Mouse (Mus musculus) MEL (cell line): Measurements from ENCODE around the gene Smarcb1. TPM values are rescaled to one million over a fixed set of nuclear protein-coding genes. Genes with fewer than 3 reads are reported as not detected.

Experiments
- DNase-seq: peaks from one replicate; pipeline ENCODE4 v3.0.0; 2011; ENCODE audit warnings: low read depth, low spot score
- H3K27ac ChIP-seq: 2 replicates; pipeline ENCODE4 v1.5.1; 2012; ENCODE audit warnings: low read depth, mild to moderate bottlenecking, control low read depth, low read length, moderate library complexity; ENCODE audit not compliant: control insufficient read depth
- H3K27me3 ChIP-seq, 2 experiments: fragments of 150-350 bp in 1 of 2; sonication (generic) in 1 of 2; 2 replicates each; pipeline ENCODE4 v1.6.1; 2012; ENCODE audit warnings: low read length in 2 of 2, mild to moderate bottlenecking in 2 of 2, improper control_type of control experiment in 1 of 2, moderate library complexity in 1 of 2; ENCODE audit not compliant: insufficient read depth in 2 of 2, control insufficient read depth in 1 of 2
- H3K36me3 ChIP-seq, 2 experiments: 2 replicates each; pipeline ENCODE4 v1.6.1; 2012 to 2014; ENCODE audit warnings: low read length in 2 of 2, improper control_type of control experiment in 1 of 2, inconsistent platforms in 1 of 2, mild to moderate bottlenecking in 1 of 2; ENCODE audit not compliant: insufficient read depth in 2 of 2, control insufficient read depth in 1 of 2
- H3K4me1 ChIP-seq, 2 experiments: fragments of 150-350 bp in 1 of 2; sonication (generic) in 1 of 2; 2 replicates each; pipeline ENCODE4 v1.6.1; 2012; ENCODE audit warnings: low read length in 2 of 2, improper control_type of control experiment in 1 of 2, mild to moderate bottlenecking in 1 of 2; ENCODE audit not compliant: insufficient read depth in 2 of 2, control insufficient read depth in 1 of 2
- H3K4me3 ChIP-seq, 2 experiments: fragments of 150-350 bp in 1 of 2; sonication (generic) in 1 of 2; 2 replicates each; pipeline ENCODE4 v1.5.1; 2012; ENCODE audit warnings: low read depth in 2 of 2, low read length in 2 of 2, mild to moderate bottlenecking in 2 of 2, moderate library complexity in 2 of 2, control low read depth in 1 of 2, improper control_type of control experiment in 1 of 2; ENCODE audit not compliant: control insufficient read depth in 1 of 2, insufficient read depth in 1 of 2
- H3K79me2 ChIP-seq: 2 replicates; pipeline ENCODE4 v1.6.1; 2012; ENCODE audit warnings: mild to moderate bottlenecking, low read length, moderate library complexity; ENCODE audit not compliant: control insufficient read depth, poor library complexity, insufficient read depth
- H3K9ac ChIP-seq: 2 replicates; pipeline ENCODE4 v1.6.1; 2012; ENCODE audit warnings: low read depth, mild to moderate bottlenecking, control low read depth, low read length, moderate library complexity; ENCODE audit not compliant: control insufficient read depth, poor library complexity, severe bottlenecking
- H3K9me3 ChIP-seq: fragments of 150-350 bp; sonication (generic); replicated peaks from 2 replicates; pipeline ENCODE4 v1.6.1; 2012; ENCODE audit warnings: mild to moderate bottlenecking, low read length, improper control_type of control experiment, moderate library complexity; ENCODE audit not compliant: insufficient read depth
- BHLHE40 ChIP-seq: IDR thresholded peaks from 2 replicates; pipeline ENCODE4 v1.6.1; 2012; ENCODE audit warnings: low read depth, mild to moderate bottlenecking, inconsistent platforms, low read length, improper control_type of control experiment, borderline replicate concordance
- CHD1 ChIP-seq: IDR thresholded peaks from 2 replicates; pipeline ENCODE4 v1.6.1; 2012; ENCODE audit warnings: low read depth, mild to moderate bottlenecking, inconsistent platforms, low read length, improper control_type of control experiment
- CHD2 ChIP-seq: IDR thresholded peaks from 2 replicates; pipeline ENCODE4 v1.6.1; 2011; ENCODE audit warnings: low read length, improper control_type of control experiment
- CTCF ChIP-seq, 3 experiments: IDR thresholded peaks in 2 of 3; conservative IDR thresholded peaks in 1 of 3; 2 replicates each; pipeline ENCODE4 v1.5.1; 2011 to 2012; ENCODE audit warnings: low read length in 3 of 3, low read depth in 2 of 3, mild to moderate bottlenecking in 2 of 3, improper control_type of control experiment in 1 of 3, inconsistent platforms in 1 of 3, mixed read lengths in 1 of 3, moderate library complexity in 1 of 3; ENCODE audit not compliant: control insufficient read depth in 1 of 3, insufficient read depth in 1 of 3, poor library complexity in 1 of 3, severe bottlenecking in 1 of 3
- E2F4 ChIP-seq: IDR thresholded peaks from 2 replicates; pipeline ENCODE4 v1.6.1; 2011; ENCODE audit warnings: low read depth, low read length, improper control_type of control experiment, borderline replicate concordance
- ETS1 ChIP-seq: IDR thresholded peaks from 2 replicates; pipeline ENCODE4 v1.6.1; 2012; ENCODE audit warnings: low read depth, mild to moderate bottlenecking, inconsistent platforms, low read length, improper control_type of control experiment, moderate library complexity
- GABPA ChIP-seq: IDR thresholded peaks from 2 replicates; pipeline ENCODE4 v1.6.1; 2012; ENCODE audit warnings: low read depth, mild to moderate bottlenecking, inconsistent platforms, low read length, improper control_type of control experiment, moderate library complexity
- GATA1 ChIP-seq: IDR thresholded peaks from 2 replicates; pipeline ENCODE4 v1.6.1; 2011; ENCODE audit warnings: low read depth, low read length, improper control_type of control experiment
- HCFC1 ChIP-seq: IDR thresholded peaks from 2 replicates; pipeline ENCODE4 v1.6.1; 2012; ENCODE audit warnings: low read depth, mild to moderate bottlenecking, inconsistent platforms, low read length, improper control_type of control experiment, moderate library complexity
- JUND ChIP-seq: IDR thresholded peaks from 2 replicates; pipeline ENCODE4 v1.6.1; 2011; ENCODE audit warnings: low read depth, mild to moderate bottlenecking, improper control_type of control experiment, low read length
- KAT2A ChIP-seq: conservative IDR thresholded peaks from 2 replicates; pipeline ENCODE4 v1.6.1; 2012; ENCODE audit warnings: low read depth, low read length, improper control_type of control experiment, inconsistent platforms
- MAFK ChIP-seq: IDR thresholded peaks from 2 replicates; pipeline ENCODE4 v1.6.1; 2011; ENCODE audit warnings: low read depth, mild to moderate bottlenecking, low read length, improper control_type of control experiment, borderline replicate concordance
- MAX ChIP-seq: IDR thresholded peaks from 2 replicates; pipeline ENCODE4 v1.6.1; 2011; ENCODE audit warnings: low read length, improper control_type of control experiment
- MAZ ChIP-seq: IDR thresholded peaks from 2 replicates; pipeline ENCODE4 v1.6.1; 2012; ENCODE audit warnings: low read depth, mild to moderate bottlenecking, inconsistent platforms, low read length, improper control_type of control experiment
- MEF2A ChIP-seq: IDR thresholded peaks from 2 replicates; pipeline ENCODE4 v1.6.1; 2014; ENCODE audit warnings: low read depth, mild to moderate bottlenecking, inconsistent platforms, low read length, improper control_type of control experiment; ENCODE audit not compliant: poor library complexity, insufficient replicate concordance, severe bottlenecking; ENCODE audit errors: extremely low read depth
- MXI1 ChIP-seq: IDR thresholded peaks from 2 replicates; pipeline ENCODE4 v1.6.1; 2011; ENCODE audit warnings: mild to moderate bottlenecking, low read depth, low read length, improper control_type of control experiment
- NELFE ChIP-seq: IDR thresholded peaks from 2 replicates; pipeline ENCODE4 v1.6.1; 2011; ENCODE audit warnings: low read depth, low read length, improper control_type of control experiment
- NRF1 ChIP-seq: IDR thresholded peaks from 2 replicates; pipeline ENCODE4 v1.6.1; 2014; ENCODE audit warnings: low read depth, mild to moderate bottlenecking, inconsistent platforms, low read length, improper control_type of control experiment, moderate library complexity; ENCODE audit not compliant: poor library complexity, insufficient read depth, severe bottlenecking
- POLR2A ChIP-seq, 2 experiments: IDR thresholded peaks; 2 replicates each; pipeline ENCODE4 v1.6.1; 2011 to 2012; ENCODE audit warnings: low read length in 2 of 2, mild to moderate bottlenecking in 2 of 2, control low read depth in 1 of 2, improper control_type of control experiment in 1 of 2, low read depth in 1 of 2, moderate library complexity in 1 of 2; ENCODE audit not compliant: control insufficient read depth in 1 of 2, insufficient read depth in 1 of 2, poor library complexity in 1 of 2
- POLR2AphosphoS2 ChIP-seq: IDR thresholded peaks from 2 replicates; pipeline ENCODE4 v1.6.1; 2011; ENCODE audit warnings: low read length, improper control_type of control experiment
- POLR2AphosphoS5 ChIP-seq: IDR thresholded peaks from 2 replicates; pipeline ENCODE4 v1.6.1; 2012; ENCODE audit warnings: low read depth, borderline replicate concordance, mild to moderate bottlenecking, inconsistent platforms, low read length, moderate library complexity, mixed read lengths
- RCOR1 ChIP-seq: IDR thresholded peaks from 2 replicates; pipeline ENCODE4 v1.6.1; 2012; ENCODE audit warnings: low read depth, mild to moderate bottlenecking, inconsistent platforms, low read length, improper control_type of control experiment
- SIN3A ChIP-seq: IDR thresholded peaks from 2 replicates; pipeline ENCODE4 v1.6.1; 2012; ENCODE audit warnings: low read length, improper control_type of control experiment, inconsistent platforms
- TBP ChIP-seq: IDR thresholded peaks from 2 replicates; pipeline ENCODE4 v1.8.0; 2011; ENCODE audit warnings: low read depth, low read length, improper control_type of control experiment
- TCF12 ChIP-seq: IDR thresholded peaks from 2 replicates; pipeline ENCODE4 v1.6.1; 2014; ENCODE audit warnings: low read depth, mild to moderate bottlenecking, inconsistent platforms, low read length, improper control_type of control experiment, moderate library complexity
- USF1 ChIP-seq: IDR thresholded peaks from 2 replicates; pipeline ENCODE4 v1.6.1; 2014; ENCODE audit warnings: low read depth, mild to moderate bottlenecking, inconsistent platforms, low read length, improper control_type of control experiment, moderate library complexity
- USF2 ChIP-seq, 2 experiments: IDR thresholded peaks; 2 replicates each; pipeline ENCODE4 v1.6.1; 2011 to 2012; ENCODE audit warnings: improper control_type of control experiment in 2 of 2, low read length in 2 of 2, borderline replicate concordance in 1 of 2, inconsistent platforms in 1 of 2, low read depth in 1 of 2, mild to moderate bottlenecking in 1 of 2; ENCODE audit not compliant: insufficient read depth in 1 of 2
- ZC3H11A ChIP-seq: IDR thresholded peaks from 2 replicates; pipeline ENCODE4 v1.6.1; 2012; ENCODE audit warnings: low read depth, mild to moderate bottlenecking, inconsistent platforms, low read length, improper control_type of control experiment
- ZKSCAN1 ChIP-seq: IDR thresholded peaks from 2 replicates; pipeline ENCODE4 v1.6.1; 2012; ENCODE audit warnings: low read depth, mild to moderate bottlenecking, inconsistent platforms, low read length, improper control_type of control experiment, moderate library complexity
- ZMIZ1 ChIP-seq: IDR thresholded peaks from 2 replicates; pipeline ENCODE4 v1.6.1; 2012; ENCODE audit warnings: low read depth, mild to moderate bottlenecking, inconsistent platforms, low read length, improper control_type of control experiment, moderate library complexity
- polyA plus RNA-seq, 2 experiments: library from polyadenylated mRNA; stranded (reverse) in 1 of 2; unstranded in 1 of 2; fragments of >175 nt in 1 of 2; fragments of >200 nt in 1 of 2; gene quantifications; 2 replicates each; pipeline versions ENCODE4 v1.2.1 to v1.2.4; 2012; ENCODE audit warnings: low replicate concordance in 2 of 2, low read depth in 1 of 2; ENCODE audit not compliant: insufficient read length in 2 of 2, insufficient read depth in 1 of 2, missing spikeins in 1 of 2
- total RNA-seq: library from RNA; depleted of rRNA; stranded (reverse); fragments of 300-350 nt; gene quantifications from 2 replicates; pipeline ENCODE4 v1.2.3, GENCODE M21; 2012

The Smarcb1 gene
- total and polyA plus RNA-seq, 3 experiments, result 91.8 to 2,689 (median 117) TPM

- H3K79me2 ChIP-seq, result no peaks in the 10 kb centered on the region
- DNase-seq, result no peak
- H3K27ac ChIP-seq, result no peak overlapping the region
These were observed 23.3 kb downstream of the Smarcb1 start for GRCm38 (mm10) chr10:75898039-75898564.

GRCm38 (mm10) chr10:75897373-75897772 lies 24.0 kb downstream of the Smarcb1 start:
- Histone ChIP-seq H3K79me2 (no peaks in the 10 kb centered on the region), H3K27me3 (no peaks in the 10 kb centered on the region), H3K36me3 (peaks cover 0 to 9% of the 10 kb centered on the region in 2 experiments; a peak in 2 of 4 replicates), H3K27ac (no peak overlapping the region), H3K4me3 (no peak overlapping the region), H3K9me3 (no peaks in the 10 kb centered on the region), H3K4me1 (no peaks in the 10 kb centered on the region), H3K9ac (no peak overlapping the region)
- peak; percentile 43 for DNase-seq
- TF ChIP-seq MEF2A (no peak), SIN3A (no peak), TBP (no peak), POLR2AphosphoS2 (no peak), KAT2A (no peak), MAZ (no peak), TCF12 (no peak), RCOR1 (no peak), MAFK (no peak), E2F4 (no peak), USF2 (IDR thresholded peaks at IDR 0.05; ENCODE audit: borderline replicate concordance in 1 of 2, insufficient read depth in 1 of 2, low read depth in 1 of 2, low read length in 2 of 2) (no peak), ZKSCAN1 (no peak), MAX (no peak), NRF1 (no peak), CHD2 (no peak), CTCF (IDR thresholded peaks at IDR 0.05 in 2 of 3, conservative IDR thresholded peaks at IDR 0.05 in 1 of 3; ENCODE audit: control insufficient read depth in 1 of 3, insufficient read depth in 1 of 3, low read depth in 2 of 3, low read length in 3 of 3, poor library complexity in 1 of 3, severe bottlenecking in 1 of 3) (peak; percentile 65 to 77 (median 66)), ZC3H11A (no peak), NELFE (no peak), JUND (no peak), GABPA (no peak), POLR2A (IDR thresholded peaks at IDR 0.05; ENCODE audit: control insufficient read depth in 1 of 2, insufficient read depth in 1 of 2, low read depth in 1 of 2, low read length in 2 of 2, poor library complexity in 1 of 2) (no peak), CHD1 (no peak), BHLHE40 (no peak), GATA1 (peak; percentile 55; the same call in 1 of the 2 replicates), ETS1 (no peak), MXI1 (no peak)

More at GRCm38 (mm10) chr10:75898039-75898564, 23.3 kb downstream of the Smarcb1 start:
- H3K36me3 ChIP-seq, result peaks cover 0 to 12% of the 10 kb centered on the region in 2 experiments; a peak in 2 of 4 replicates
- H3K4me3 ChIP-seq, result no peak overlapping the region
- H3K9ac ChIP-seq, result no peak overlapping the region
- no peak for TF ChIP-seq RCOR1
- TF ChIP-seq MAFK, result no peak
- no peak for TF ChIP-seq HCFC1
- TF ChIP-seq ZMIZ1, result no peak
- no peak for TF ChIP-seq MEF2A
- no peak for TF ChIP-seq NRF1
- no peak for TF ChIP-seq MAZ
- TF ChIP-seq POLR2AphosphoS2, result no peak
- no peak for TF ChIP-seq ETS1
- TF ChIP-seq ZKSCAN1, result no peak
- no peak for TF ChIP-seq POLR2AphosphoS5
- no peak for TF ChIP-seq BHLHE40
- TF ChIP-seq POLR2A (IDR thresholded peaks at IDR 0.05; ENCODE audit: control insufficient read depth in 1 of 2, insufficient read depth in 1 of 2, low read depth in 1 of 2, low read length in 2 of 2, poor library complexity in 1 of 2), result no peak
- no peak for TF ChIP-seq CHD1
- TF ChIP-seq USF1, result no peak
- no peaks in the 10 kb centered on the region for H3K27me3 ChIP-seq
- no peaks in the 10 kb centered on the region for H3K4me1 ChIP-seq
- H3K9me3 ChIP-seq, result no peaks in the 10 kb centered on the region
